Mouse (Mus musculus): ENCODE results near the gene Nucb1. TPM values are rescaled to one million over a fixed set of nuclear protein-coding genes. Genes with fewer than 3 reads are reported as not detected.
A peak's percentile ranks its signal among the peaks of the same experiment; 100 is the strongest.

Gene Nucb1
- polyA plus RNA-seq, 1 experiment from 2014 or later = 96.7 TPM

- no peaks in the 10 kb centered on the region for H3K27me3 ChIP-seq (ENCODE audit: control insufficient read depth, insufficient read depth, low read length)
- no peak for DNase-seq (ENCODE audit: low spot score)
- ATAC-seq (replicated peaks; ENCODE audit: insufficient number of reproducible peaks, low FRiP score, low TSS enrichment, low read depth) = no peak
- no peak overlapping the region for H3K4me3 ChIP-seq (ENCODE audit: low read depth, low read length)
- 95% methylated on average over 8 of the region's 8 CpGs for WGBS
- H3K27ac ChIP-seq (replicated peaks; ENCODE audit: low read depth, low read length) = no peak overlapping the region
- H3K9me3 ChIP-seq (replicated peaks; ENCODE audit: control insufficient read depth, low read length) = no peaks in the 10 kb centered on the region
- no peaks in the 10 kb centered on the region; the same call in 1 of the 2 replicates for H3K4me1 ChIP-seq (ENCODE audit: control insufficient read depth, insufficient read depth, low read length)
- no peak overlapping the region for H3K9ac ChIP-seq (replicated peaks; ENCODE audit: low read length)
- no peaks in the 10 kb centered on the region; the same call in none of the 2 replicates for H3K36me3 ChIP-seq (replicated peaks; ENCODE audit: control insufficient read depth, insufficient read depth, low read depth, low read length)
- H3K4me2 ChIP-seq (ENCODE audit: low read depth, low read length) = no peak overlapping the region
Measured at GRCm38 (mm10) chr7:45492225-45492844, 17.9 kb downstream of the Nucb1 start.

- H3K4me2 ChIP-seq (ENCODE audit: low read depth, low read length) = no peak overlapping the region
- no peak overlapping the region for H3K27ac ChIP-seq (replicated peaks; ENCODE audit: low read depth, low read length)
- H3K27me3 ChIP-seq (ENCODE audit: control insufficient read depth, insufficient read depth, low read length) = no peaks in the 10 kb centered on the region
- no peak for DNase-seq (ENCODE audit: low spot score)
- ATAC-seq (replicated peaks; ENCODE audit: insufficient number of reproducible peaks, low FRiP score, low TSS enrichment, low read depth) = no peak
- H3K36me3 ChIP-seq (replicated peaks; ENCODE audit: control insufficient read depth, insufficient read depth, low read depth, low read length) = no peaks in the 10 kb centered on the region; the same call in 1 of the 2 replicates
- WGBS = 32% methylated on average over 3 of the region's 3 CpGs
- no peaks in the 10 kb centered on the region for H3K9me3 ChIP-seq (replicated peaks; ENCODE audit: control insufficient read depth, low read length)
- no peak overlapping the region for H3K4me3 ChIP-seq (ENCODE audit: low read depth, low read length)
- H3K9ac ChIP-seq (replicated peaks; ENCODE audit: low read length) = no peak overlapping the region
- H3K4me1 ChIP-seq (ENCODE audit: control insufficient read depth, insufficient read depth, low read length) = no peaks in the 10 kb centered on the region; the same call in 1 of the 2 replicates
Measured at GRCm38 (mm10) chr7:45491264-45491663, 18.9 kb downstream of the Nucb1 start.

GRCm38 (mm10) chr7:45490822-45491221 lies 19.4 kb downstream of the Nucb1 start:
- ATAC-seq (replicated peaks; ENCODE audit: insufficient number of reproducible peaks, low FRiP score, low TSS enrichment, low read depth) = no peak
- 40% methylated on average over 9 of the region's 9 CpGs for WGBS
- H3K27me3 ChIP-seq (ENCODE audit: control insufficient read depth, insufficient read depth, low read length) = no peaks in the 10 kb centered on the region
- H3K4me1 ChIP-seq (ENCODE audit: control insufficient read depth, insufficient read depth, low read length) = no peaks in the 10 kb centered on the region; the same call in 1 of the 2 replicates
- no peaks in the 10 kb centered on the region for H3K9me3 ChIP-seq (replicated peaks; ENCODE audit: control insufficient read depth, low read length)
- peak; percentile 57 for DNase-seq (ENCODE audit: low spot score)
- no peaks in the 10 kb centered on the region; the same call in 1 of the 2 replicates for H3K36me3 ChIP-seq (replicated peaks; ENCODE audit: control insufficient read depth, insufficient read depth, low read depth, low read length)
- H3K27ac ChIP-seq (replicated peaks; ENCODE audit: low read depth, low read length) = no peak overlapping the region
- H3K9ac ChIP-seq (replicated peaks; ENCODE audit: low read length) = no peak overlapping the region
- H3K4me3 ChIP-seq (ENCODE audit: low read depth, low read length) = no peak overlapping the region
- no peak overlapping the region for H3K4me2 ChIP-seq (ENCODE audit: low read depth, low read length)

GRCm38 (mm10) chr7:45489578-45489977 lies 20.6 kb downstream of the Nucb1 start:
- Histone ChIP-seq H3K9me3 (replicated peaks; ENCODE audit: control insufficient read depth, low read length) (no peaks in the 10 kb centered on the region), H3K4me2 (ENCODE audit: low read depth, low read length) (no peak overlapping the region), H3K36me3 (replicated peaks; ENCODE audit: control insufficient read depth, insufficient read depth, low read depth, low read length) (no peaks in the 10 kb centered on the region; the same call in 1 of the 2 replicates), H3K4me3 (ENCODE audit: low read depth, low read length) (no peak overlapping the region), H3K9ac (replicated peaks; ENCODE audit: low read length) (no peak overlapping the region), H3K27me3 (ENCODE audit: control insufficient read depth, insufficient read depth, low read length) (no peaks in the 10 kb centered on the region), H3K27ac (replicated peaks; ENCODE audit: low read depth, low read length) (no peak overlapping the region), H3K4me1 (ENCODE audit: control insufficient read depth, insufficient read depth, low read length) (no peaks in the 10 kb centered on the region; the same call in 1 of the 2 replicates)
- DNase-seq (ENCODE audit: low spot score) = no peak
- WGBS = 83% methylated on average over 7 of the region's 7 CpGs
- no peak for ATAC-seq (replicated peaks; ENCODE audit: insufficient number of reproducible peaks, low FRiP score, low TSS enrichment, low read depth)

GRCm38 (mm10) chr7:45488293-45489204 lies 21.7 kb downstream of the Nucb1 start, which contains the start of gene Dhdh:
Dhdh (minus strand) TSS chr7:45488805.
- Histone ChIP-seq H3K9me3 (replicated peaks; ENCODE audit: control insufficient read depth, low read length) (no peaks in the 10 kb centered on the region), H3K4me1 (ENCODE audit: control insufficient read depth, insufficient read depth, low read length) (no peaks in the 10 kb centered on the region; the same call in 1 of the 2 replicates), H3K27me3 (ENCODE audit: control insufficient read depth, insufficient read depth, low read length) (no peaks in the 10 kb centered on the region), H3K9ac (replicated peaks; ENCODE audit: low read length) (peak within 1 kb of the TSS; percentile 67), H3K4me2 (ENCODE audit: low read depth, low read length) (peak within 1 kb of the TSS; percentile 72), H3K4me3 (ENCODE audit: low read depth, low read length) (peak within 1 kb of the TSS; percentile 38), H3K27ac (replicated peaks; ENCODE audit: low read depth, low read length) (peak within 1 kb of the TSS; percentile 65; the same call in 1 of the 2 replicates), H3K36me3 (replicated peaks; ENCODE audit: control insufficient read depth, insufficient read depth, low read depth, low read length) (no peaks in the 10 kb centered on the region)
- WGBS = 8% methylated on average over 37 of the region's 38 CpGs
- ATAC-seq (replicated peaks; ENCODE audit: insufficient number of reproducible peaks, low FRiP score, low TSS enrichment, low read depth) = peak; percentile 46; the same call in 1 of the 2 replicates
- DNase-seq (ENCODE audit: low spot score) = peak; percentile 60

- Histone ChIP-seq H3K4me1 (ENCODE audit: control insufficient read depth, insufficient read depth, low read length) (no peaks in the 10 kb centered on the region; the same call in 1 of the 2 replicates), H3K4me2 (ENCODE audit: low read depth, low read length) (peak overlapping the region; percentile 72), H3K36me3 (replicated peaks; ENCODE audit: control insufficient read depth, insufficient read depth, low read depth, low read length) (no peaks in the 10 kb centered on the region), H3K27me3 (ENCODE audit: control insufficient read depth, insufficient read depth, low read length) (no peaks in the 10 kb centered on the region), H3K9me3 (replicated peaks; ENCODE audit: control insufficient read depth, low read length) (no peaks in the 10 kb centered on the region), H3K9ac (replicated peaks; ENCODE audit: low read length) (peak overlapping the region; percentile 67), H3K4me3 (ENCODE audit: low read depth, low read length) (peak overlapping the region; percentile 38; the same call in 1 of the 2 replicates), H3K27ac (replicated peaks; ENCODE audit: low read depth, low read length) (0 out of 2 replicates have a peak overlapping the region, but pooled peaks have one; percentile 65)
- ATAC-seq (replicated peaks; ENCODE audit: insufficient number of reproducible peaks, low FRiP score, low TSS enrichment, low read depth) (peak; percentile 26; the same call in 1 of the 2 replicates), DNase-seq (ENCODE audit: low spot score) (peak; percentile 27)
- 26% methylated on average over 11 of the region's 11 CpGs for WGBS
Measured at GRCm38 (mm10) chr7:45487861-45488292, 22.3 kb downstream of the Nucb1 start.

GRCm38 (mm10) chr7:45486761-45487415 lies 23.3 kb downstream of the Nucb1 start, which contains the start of gene Gm45808:
Gm45808 (minus strand) TSS chr7:45486811.
- Histone ChIP-seq H3K4me3 (ENCODE audit: low read depth, low read length) (no peak within 1 kb of the TSS), H3K27ac (replicated peaks; ENCODE audit: low read depth, low read length) (no peak within 1 kb of the TSS), H3K9me3 (replicated peaks; ENCODE audit: control insufficient read depth, low read length) (no peaks in the 10 kb centered on the region)

More at GRCm38 (mm10) chr7:45486761-45487415, 23.3 kb downstream of the Nucb1 start, which contains the start of gene Gm45808:
- 86% methylated on average over 12 of the region's 12 CpGs for WGBS
- no peak for ATAC-seq (replicated peaks; ENCODE audit: insufficient number of reproducible peaks, low FRiP score, low TSS enrichment, low read depth)
- Histone ChIP-seq H3K4me1 (ENCODE audit: control insufficient read depth, insufficient read depth, low read length) (no peaks in the 10 kb centered on the region; the same call in 1 of the 2 replicates), H3K27me3 (ENCODE audit: control insufficient read depth, insufficient read depth, low read length) (no peaks in the 10 kb centered on the region), H3K36me3 (replicated peaks; ENCODE audit: control insufficient read depth, insufficient read depth, low read depth, low read length) (no peaks in the 10 kb centered on the region), H3K9ac (replicated peaks; ENCODE audit: low read length) (no peak within 1 kb of the TSS; the same call in 1 of the 2 replicates), H3K4me2 (ENCODE audit: low read depth, low read length) (no peak within 1 kb of the TSS)
- DNase-seq (ENCODE audit: low spot score) = no peak

All from embryonic facial prominence, embryonic 11.5 days (tissue).